Mouse (Mus musculus) kidney, postnatal 10 days (tissue): ENCODE data around the gene Gpm6b.
A peak's percentile ranks its signal among the peaks of the same experiment; 100 is the strongest.

Experiments
- DNase-seq: peaks from one replicate; pipeline ENCODE4 v3.0.0; 2021; ENCODE audit warnings: mixed read lengths

Gene Gpm6b

DNA sequence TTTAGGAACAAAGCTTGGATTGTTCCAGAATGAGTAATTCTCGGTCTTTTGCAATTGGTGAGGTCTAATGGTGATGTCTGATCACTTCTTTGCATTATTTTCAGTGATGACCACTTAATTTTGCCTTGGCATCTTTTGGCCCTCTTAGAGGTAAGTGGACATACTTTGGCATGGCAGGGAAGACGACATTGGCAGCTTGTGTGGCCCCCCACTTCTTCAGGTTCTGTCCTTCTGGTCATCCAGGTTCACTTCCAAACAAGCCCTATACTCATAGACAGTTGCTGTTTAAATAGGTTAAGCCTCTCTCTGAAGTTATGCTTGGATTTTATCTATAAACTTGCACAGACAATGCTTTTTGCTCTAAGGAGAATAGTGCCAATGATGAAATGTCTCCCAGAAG lies 120.2 kb downstream of the Gpm6b start:
- DNase-seq = no peak

- no peak for DNase-seq
Measured at GRCm38 (mm10) chrX:166359927-166360440, 121.3 kb downstream of the Gpm6b start.

GRCm38 (mm10) chrX:166360455-166360854 lies 121.7 kb downstream of the Gpm6b start:
- DNase-seq = no peak

- DNase-seq = no peak
Measured at GRCm38 (mm10) chrX:166365458-166366213, 126.9 kb downstream of the Gpm6b start.

- DNase-seq = no peak
Measured at GRCm38 (mm10) chrX:166376681-166377328, 138.1 kb downstream of the Gpm6b start.

DNA sequence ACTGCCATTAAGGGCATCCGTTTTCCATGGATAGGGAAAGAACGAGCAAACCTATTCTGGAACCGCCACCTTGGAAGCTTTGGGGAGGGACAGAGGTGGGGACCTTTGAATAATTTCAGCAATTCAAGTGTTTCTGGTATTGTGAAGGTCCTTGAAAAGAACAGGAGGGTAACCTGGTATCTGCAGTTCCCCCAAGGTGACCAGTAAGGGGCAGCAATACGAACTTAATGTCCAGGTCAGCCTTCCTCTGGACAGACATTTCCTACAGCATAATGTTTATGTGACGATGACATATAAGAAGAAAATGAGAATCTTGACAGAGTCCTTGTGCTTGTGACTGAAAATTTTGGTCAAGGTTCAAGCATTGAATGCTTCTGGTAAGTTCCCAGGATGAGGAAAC lies 139.9 kb downstream of the Gpm6b start:
- no peak for DNase-seq

- DNase-seq = no peak
Measured at GRCm38 (mm10) chrX:166383606-166384005, 144.9 kb downstream of the Gpm6b start.

- DNase-seq = peak; percentile 62
Measured at GRCm38 (mm10) chrX:166384935-166385334, 146.2 kb downstream of the Gpm6b start.

DNA sequence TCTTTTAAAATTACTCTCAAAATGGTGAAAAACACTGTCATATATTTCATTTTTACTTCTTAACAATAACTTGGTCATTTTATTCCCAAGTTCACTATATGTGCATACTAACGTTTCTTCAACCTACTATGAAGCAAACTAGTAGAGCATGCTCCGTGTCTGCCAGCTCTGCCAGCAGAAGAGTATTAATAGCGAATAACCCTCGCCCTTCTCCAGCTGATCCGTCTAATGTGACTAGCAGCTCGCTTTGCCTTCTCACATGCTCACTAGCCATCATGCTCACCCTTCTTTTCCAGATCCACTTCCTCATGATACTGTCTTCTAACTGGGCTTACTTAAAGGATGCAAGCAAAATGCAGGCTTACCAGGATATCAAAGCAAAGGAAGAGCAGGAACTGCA lies 147.9 kb downstream of the Gpm6b start:
- no peak for DNase-seq

DNA sequence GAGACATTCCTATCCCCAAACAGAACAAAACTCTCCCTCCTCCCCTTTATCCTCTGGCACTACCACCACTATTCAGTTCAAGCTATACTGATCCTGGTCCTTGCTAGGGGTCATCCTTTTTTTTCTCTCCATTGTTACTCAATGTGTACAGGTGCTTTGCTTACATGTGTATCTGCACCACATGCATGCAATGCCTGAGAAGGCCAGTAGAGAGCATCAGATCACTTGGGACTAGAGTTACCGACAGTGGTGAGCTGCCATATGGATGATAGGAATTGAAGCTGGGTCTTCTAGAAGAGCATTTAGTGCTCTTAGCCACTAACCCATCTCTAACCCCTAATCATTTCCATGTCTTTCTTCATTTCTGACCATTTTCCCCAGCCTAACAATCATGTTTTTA lies 155.0 kb downstream of the Gpm6b start:
- DNase-seq = no peak

DNA sequence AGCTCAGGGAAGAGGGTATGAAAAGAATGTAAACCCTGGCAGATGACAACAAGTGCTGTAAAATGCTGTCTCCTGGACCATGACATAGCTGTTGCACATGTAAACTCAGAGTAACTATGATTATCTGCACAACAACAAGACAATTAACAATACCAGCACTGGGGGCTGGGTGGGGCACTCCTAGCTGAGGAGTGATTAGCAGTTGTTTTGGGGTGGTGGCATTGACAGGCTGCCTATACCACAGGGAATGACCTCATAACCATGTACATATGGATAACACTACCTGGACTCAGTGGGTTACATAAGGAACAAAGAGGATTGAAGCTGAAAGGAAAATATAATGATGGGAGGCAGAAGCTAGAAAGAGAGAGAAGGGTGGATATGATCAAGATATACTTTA lies 169.2 kb downstream of the Gpm6b start:
- DNase-seq = no peak

- peak; percentile 34 for DNase-seq
Measured at GRCm38 (mm10) chrX:166416196-166416595, 177.5 kb downstream of the Gpm6b start.

- DNase-seq = no peak
Measured at GRCm38 (mm10) chrX:166434812-166435211, 196.1 kb downstream of the Gpm6b start.
